Mouse (Mus musculus) neural tube, embryonic 14.5 days (tissue): ENCODE data around the gene Olfr1079. TPM values are rescaled to one million over a fixed set of nuclear protein-coding genes. Genes with fewer than 3 reads are reported as not detected.
"Not testable (repeated sequence)": the region's sequence is repeated elsewhere in the genome, so short reads cannot be mapped to it uniquely, and the experiment has no call there.

Experiments used
- ATAC-seq: fragments of 200-750 bp; cut with Nextera tagmentation; 2 replicates; pipeline ENCODE4 v1.8.0; 2017; ENCODE audit warnings: low read depth, mild to moderate bottlenecking, moderate TSS enrichment, moderate library complexity
- H3K27ac ChIP-seq: fragments of 300-500 bp; sonication (generic); 2 replicates; pipeline ENCODE4 v1.5.1; 2014; ENCODE audit warnings: low read depth, mild to moderate bottlenecking, control low read depth, low read length, moderate library complexity, mixed read lengths
- H3K27me3 ChIP-seq: fragments of 300-500 bp; sonication (generic); 2 replicates; pipeline ENCODE4 v1.6.1; 2014; ENCODE audit warnings: low read length; ENCODE audit not compliant: control insufficient read depth, insufficient read depth
- H3K36me3 ChIP-seq: fragments of 300-500 bp; sonication (generic); 2 replicates; pipeline ENCODE4 v1.6.1; 2014; ENCODE audit warnings: low read length, mixed read lengths; ENCODE audit not compliant: control insufficient read depth, insufficient read depth
- H3K4me1 ChIP-seq: fragments of 300-500 bp; sonication (generic); 2 replicates; pipeline ENCODE4 v1.6.1; 2014; ENCODE audit warnings: low read length; ENCODE audit not compliant: control insufficient read depth, insufficient read depth
- H3K4me2 ChIP-seq: fragments of 300-500 bp; sonication (generic); 2 replicates; pipeline ENCODE4 v1.6.1; 2014; ENCODE audit warnings: mild to moderate bottlenecking, low read depth, low read length, control low read depth
- H3K4me3 ChIP-seq: fragments of 300-500 bp; sonication (generic); 2 replicates; pipeline ENCODE4 v1.5.1; 2014; ENCODE audit warnings: low read depth, low read length, control low read depth, mixed read lengths
- H3K9ac ChIP-seq: fragments of 300-500 bp; sonication (generic); replicated peaks from 2 replicates; pipeline ENCODE4 v1.6.1; 2014; ENCODE audit warnings: low read depth, mild to moderate bottlenecking, control low read depth, low read length, mixed read lengths
- H3K9me3 ChIP-seq: fragments of 300-500 bp; sonication (generic); 2 replicates; pipeline ENCODE4 v1.6.1; 2016; ENCODE audit warnings: low read length; ENCODE audit not compliant: control insufficient read depth
- WGBS: fragments of 180-500 bp; shearing (Covaris S2); extraction: QIAGEN DNeasy Blood & Tissue Kit; methylation state at CpG from one replicate; pipeline ENCODE4 v1.1.7; 2014; 5-methylcytosine and 5-hydroxymethylcytosine counted together
- polyA plus RNA-seq: library from polyadenylated mRNA; unstranded; fragments of >200 nt; fragmentation: Nextera tagmentation; extraction: Ambion mirVana; gene quantifications from 2 replicates; pipeline ENCODE4 v1.2.1, GENCODE M21; 2014

Gene Olfr1079
- polyA plus RNA-seq: not detected in 2 replicates

DNA sequence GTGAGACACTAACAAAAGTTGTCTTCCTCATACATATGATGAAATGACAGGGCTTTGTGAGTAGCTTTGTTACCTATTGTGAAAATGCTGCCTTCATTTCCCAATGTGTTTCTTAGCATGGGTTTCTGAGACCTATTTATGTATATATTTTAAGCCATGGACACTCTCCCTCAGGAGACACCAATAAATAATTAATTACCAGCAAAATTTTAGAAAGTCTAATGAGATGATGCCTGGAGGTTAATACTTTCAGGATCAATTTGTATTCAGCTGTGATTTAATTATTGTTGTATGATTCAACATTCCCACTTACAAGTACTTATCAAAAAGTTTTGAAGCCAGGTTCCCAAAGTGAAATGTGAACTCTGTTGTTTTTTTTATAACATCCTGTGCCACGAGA, at the start of gene Olfr1079:
Olfr1079 (minus strand) TSS at position 101 of the 400 bp plus-strand sequence.
- no peaks in the 10 kb centered on the region for H3K36me3 ChIP-seq
- H3K4me1 ChIP-seq: no peaks in the 10 kb centered on the region
- no peaks in the 10 kb centered on the region for H3K9me3 ChIP-seq
- H3K9ac ChIP-seq: no peak within 1 kb of the TSS
- no peak within 1 kb of the TSS for H3K27ac ChIP-seq
- ATAC-seq: no peak
- H3K4me2 ChIP-seq: no peak within 1 kb of the TSS
- H3K27me3 ChIP-seq: no peaks in the 10 kb centered on the region
- WGBS: 76% methylated on average over 1 of the region's 1 CpGs
- H3K4me3 ChIP-seq: no peak within 1 kb of the TSS

DNA sequence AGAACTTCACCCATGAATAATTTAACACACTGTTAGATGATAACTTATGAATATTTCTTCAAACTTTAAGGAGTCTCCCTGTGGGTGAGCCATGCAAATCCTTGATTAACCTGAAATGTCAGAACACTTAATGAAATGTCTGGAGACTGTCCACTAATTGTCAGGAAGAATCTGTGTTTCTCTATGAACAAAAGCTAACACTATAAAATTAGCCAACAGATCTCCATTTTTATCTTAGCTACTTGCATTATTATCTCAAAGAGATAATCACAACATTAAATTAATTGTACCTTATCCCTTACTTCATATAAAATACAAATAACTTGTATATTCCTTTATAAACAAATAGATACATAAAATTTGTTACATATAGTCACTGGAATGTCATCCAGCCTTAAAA, 15.9 kb upstream of the Olfr1079 start, which contains the start of gene Olfr1080:
Olfr1080 (minus strand) TSS at position 101 of the 400 bp plus-strand sequence.
- H3K9me3 ChIP-seq, H3K4me1 ChIP-seq, ATAC-seq, H3K4me2 ChIP-seq, H3K4me3 ChIP-seq, H3K36me3 ChIP-seq, H3K27me3 ChIP-seq, H3K27ac ChIP-seq, H3K9ac ChIP-seq: not testable (repeated sequence)

DNA sequence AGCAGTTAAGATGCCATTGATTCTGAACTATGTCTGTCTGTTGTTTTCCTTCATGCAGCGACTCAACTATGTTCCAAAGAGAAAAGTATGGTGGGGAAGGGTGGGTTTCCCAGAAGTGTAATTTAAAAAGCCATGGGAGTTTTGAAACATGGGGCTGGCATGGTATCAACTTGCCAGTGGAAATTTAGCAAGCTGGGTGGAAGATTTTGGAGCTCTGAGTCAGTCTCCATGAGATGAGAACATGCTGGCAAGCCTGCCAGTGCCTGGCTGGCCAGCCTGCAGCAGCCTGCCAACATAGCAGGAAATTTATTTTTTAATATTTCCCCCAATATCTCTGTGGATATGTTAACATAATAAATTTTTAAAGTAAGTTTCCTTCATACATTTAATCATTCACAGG, 11.3 kb downstream of the Olfr1079 start:
- Histone ChIP-seq H3K36me3 (no peaks in the 10 kb centered on the region), H3K9ac (no peak overlapping the region), H3K27ac (no peak overlapping the region), H3K4me2 (no peak overlapping the region), H3K4me1 (no peaks in the 10 kb centered on the region), H3K9me3 (no peaks in the 10 kb centered on the region), H3K27me3 (no peaks in the 10 kb centered on the region), H3K4me3 (no peak overlapping the region)
- ATAC-seq: no peak
- WGBS: 80% methylated on average over 1 of the region's 1 CpGs

DNA sequence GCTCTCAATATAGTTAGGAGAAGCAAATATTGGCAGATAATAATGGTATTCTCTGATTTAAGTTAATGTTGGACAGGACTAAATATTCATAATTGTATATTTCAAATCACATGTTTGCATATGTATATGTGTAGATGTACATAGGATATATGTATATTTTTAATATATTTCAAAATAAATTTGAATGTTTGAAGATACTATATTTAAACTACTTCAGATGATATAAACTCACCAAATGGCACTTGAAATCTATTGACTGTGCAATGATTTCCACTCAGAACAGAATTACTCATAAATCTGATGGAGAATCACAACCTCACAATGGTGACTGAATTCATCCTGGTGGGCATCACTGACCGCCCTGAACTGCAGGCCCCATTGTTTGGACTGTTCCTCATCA, 34.1 kb downstream of the Olfr1079 start, which contains the start of gene Olfr1076:
Olfr1076 (plus strand) TSS at position 301 of the 400 bp plus-strand sequence.
- no peaks in the 10 kb centered on the region for H3K9me3 ChIP-seq
- no peaks in the 10 kb centered on the region for H3K27me3 ChIP-seq
- no peaks in the 10 kb centered on the region for H3K4me1 ChIP-seq
- no peak within 1 kb of the TSS for H3K9ac ChIP-seq
- no peak within 1 kb of the TSS for H3K27ac ChIP-seq
- H3K4me2 ChIP-seq: no peak within 1 kb of the TSS
- no peak within 1 kb of the TSS for H3K4me3 ChIP-seq
- ATAC-seq: no peak
- 84% methylated on average over 1 of the region's 1 CpGs for WGBS
- no peaks in the 10 kb centered on the region for H3K36me3 ChIP-seq

DNA sequence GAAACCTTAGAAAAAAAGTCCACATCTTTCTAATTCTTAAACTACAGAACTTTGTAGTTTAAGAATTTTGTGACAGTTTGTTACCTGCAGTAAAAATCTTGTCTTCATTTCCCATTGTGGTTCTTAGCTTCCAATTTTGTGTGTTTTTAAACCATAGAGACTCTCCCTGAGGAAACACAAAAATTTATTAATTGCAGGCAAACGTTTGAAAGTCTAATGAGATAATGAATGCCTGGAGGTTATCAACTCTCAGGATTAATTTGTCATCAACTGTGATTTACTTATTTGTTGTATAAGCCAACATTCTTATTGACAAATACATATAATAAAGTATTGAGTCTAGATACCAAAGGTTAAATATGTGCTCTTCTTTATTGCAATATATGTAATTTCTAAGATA, 55.0 kb downstream of the Olfr1079 start, which contains the start of gene Olfr228:
Olfr228 (minus strand) TSS at position 101 of the 400 bp plus-strand sequence.
- no peak for ATAC-seq
- Histone ChIP-seq H3K27ac (no peak within 1 kb of the TSS), H3K4me2 (no peak within 1 kb of the TSS), H3K4me3 (no peak within 1 kb of the TSS), H3K4me1 (no peaks in the 10 kb centered on the region), H3K9me3 (no peaks in the 10 kb centered on the region), H3K36me3 (no peaks in the 10 kb centered on the region), H3K27me3 (no peaks in the 10 kb centered on the region), H3K9ac (no peak within 1 kb of the TSS)
- 38% methylated on average over 1 of the region's 1 CpGs for WGBS

Other genes with a start within 250 kb of the Olfr1079 start
- gene Olfr1053, start 227.2 kb downstream of the Olfr1079 start, polyA plus RNA-seq: not detected in 2 replicates
- gene Olfr1054, start 207.0 kb downstream of the Olfr1079 start, polyA plus RNA-seq: not detected in 2 replicates
- gene Olfr1055, start 192.2 kb downstream of the Olfr1079 start, polyA plus RNA-seq: not detected in 2 replicates
- gene Olfr1056, start 180.0 kb downstream of the Olfr1079 start, polyA plus RNA-seq: not detected in 2 replicates
- not detected in 2 replicates for gene Olfr1057, start 164.1 kb downstream of the Olfr1079 start, polyA plus RNA-seq
- gene Olfr1058, start 153.9 kb downstream of the Olfr1079 start, polyA plus RNA-seq: not detected in 2 replicates
- not detected in 2 replicates for gene Olfr1061, start 128.4 kb downstream of the Olfr1079 start, polyA plus RNA-seq
- gene Olfr1062, start 115.7 kb downstream of the Olfr1079 start, polyA plus RNA-seq: not detected in 2 replicates
- not detected in 2 replicates for gene Olfr1065, start 91.9 kb downstream of the Olfr1079 start, polyA plus RNA-seq
- gene Olfr1066, start 86.2 kb downstream of the Olfr1079 start, polyA plus RNA-seq: not detected in 2 replicates
- not detected in 2 replicates for gene Olfr228, start 55.1 kb downstream of the Olfr1079 start, polyA plus RNA-seq
- not detected in 2 replicates for gene Olfr1076, start 34.0 kb downstream of the Olfr1079 start, polyA plus RNA-seq
- not detected in 2 replicates for gene Olfr1080, start 15.8 kb upstream of the Olfr1079 start, polyA plus RNA-seq
- gene Olfr1082, start 56.5 kb upstream of the Olfr1079 start, polyA plus RNA-seq: not detected in 2 replicates
- gene Olfr1084, start 97.2 kb upstream of the Olfr1079 start, polyA plus RNA-seq: not detected in 2 replicates
- gene Olfr1085, start 119.5 kb upstream of the Olfr1079 start, polyA plus RNA-seq: not detected in 2 replicates
- gene Olfr1086, start 137.6 kb upstream of the Olfr1079 start, polyA plus RNA-seq: not detected in 2 replicates
- not detected in 2 replicates for gene Olfr1087, start 155.9 kb upstream of the Olfr1079 start, polyA plus RNA-seq
- not detected in 2 replicates for gene Olfr1089, start 191.2 kb upstream of the Olfr1079 start, polyA plus RNA-seq
- gene Olfr1090, start 216.5 kb upstream of the Olfr1079 start, polyA plus RNA-seq: not detected in 2 replicates
- not detected in 2 replicates for gene Olfr1093, start 240.0 kb upstream of the Olfr1079 start, polyA plus RNA-seq